Mouse (Mus musculus): ENCODE data around the gene Bin2.

Gene Bin2

GRCm38 (mm10) chr15:100669337-100669736 is at the start of gene Bin2:
Gene Bin2 (minus strand): TSS chr15:100669553.
- in situ Hi-C loops (cut with MboI, MseI) = no loop called here

DNA sequence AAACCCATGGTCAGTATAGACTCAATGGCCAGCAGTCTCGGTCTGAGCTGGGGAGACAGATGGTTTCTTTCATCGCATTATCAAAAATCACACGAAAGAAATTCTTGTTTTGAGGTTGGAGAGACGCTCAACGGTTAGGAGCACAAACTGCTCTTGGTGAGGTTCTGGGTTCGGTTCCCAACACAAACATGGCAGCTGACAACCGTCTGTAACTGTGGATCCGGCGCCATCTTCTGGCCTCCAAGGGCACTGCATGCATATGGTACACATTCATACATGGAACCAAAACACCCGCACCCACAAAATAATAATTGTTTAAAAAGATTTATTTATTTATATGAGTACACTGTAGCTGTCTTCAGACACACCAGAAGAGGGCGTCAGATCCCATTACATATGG is 49.2 kb upstream of the Bin2 start:
- in situ Hi-C loops (cut with MboI, MseI) = no loop called here

DNA sequence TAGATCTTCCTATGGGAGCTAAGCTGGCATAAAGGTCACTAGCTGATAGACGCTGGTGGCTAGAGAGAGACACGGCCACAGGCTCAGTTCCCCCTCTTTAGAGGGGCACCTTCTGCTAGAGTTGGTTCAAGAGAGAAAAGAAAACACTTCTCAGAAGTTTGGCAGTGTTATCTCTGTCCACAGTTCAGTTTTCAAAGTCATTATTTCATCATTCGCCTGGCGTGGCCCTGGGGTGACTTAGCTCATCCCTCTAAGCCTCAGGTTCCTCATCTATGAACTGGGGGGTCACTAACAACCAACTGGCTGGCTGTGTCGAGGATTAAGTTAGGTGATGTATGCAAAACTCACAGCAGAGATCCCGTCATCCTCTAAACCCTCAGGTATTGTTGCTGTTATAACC is 48.6 kb upstream of the Bin2 start:
- in situ Hi-C loops (cut with MboI, MseI) = no loop called here

GRCm38 (mm10) chr15:100715399-100715993 is 46.1 kb upstream of the Bin2 start:
- in situ Hi-C loops (cut with MboI, MseI) = no loop called here

DNA sequence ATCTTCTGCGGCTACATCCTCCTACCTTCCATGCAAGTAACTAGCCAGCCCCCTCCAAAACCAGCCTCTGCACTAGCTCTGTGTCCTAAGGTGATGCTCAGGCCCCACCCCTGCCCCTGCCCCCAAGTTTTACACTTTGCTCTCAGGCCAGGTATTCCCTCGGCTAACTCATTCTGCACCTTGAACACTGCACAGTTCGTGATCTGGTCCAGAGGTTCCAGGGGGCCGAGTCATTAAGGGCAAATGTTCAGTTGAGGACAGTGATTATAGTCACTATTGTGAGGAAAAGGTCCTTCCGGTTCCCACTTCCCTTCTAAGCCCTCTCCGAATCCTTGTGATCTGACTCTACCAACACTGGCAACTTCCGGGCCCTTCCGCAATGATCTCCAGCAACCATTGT is 45.1 kb upstream of the Bin2 start:
- in situ Hi-C loops (cut with MboI, MseI) = no loop called here

- in situ Hi-C loops (cut with MboI, MseI) = no loop called here
Observed at GRCm38 (mm10) chr15:100710838-100711237, 41.5 kb upstream of the Bin2 start.

- in situ Hi-C loops (cut with MboI, MseI) = no loop called here
Observed at GRCm38 (mm10) chr15:100708433-100709078, 39.2 kb upstream of the Bin2 start.

DNA sequence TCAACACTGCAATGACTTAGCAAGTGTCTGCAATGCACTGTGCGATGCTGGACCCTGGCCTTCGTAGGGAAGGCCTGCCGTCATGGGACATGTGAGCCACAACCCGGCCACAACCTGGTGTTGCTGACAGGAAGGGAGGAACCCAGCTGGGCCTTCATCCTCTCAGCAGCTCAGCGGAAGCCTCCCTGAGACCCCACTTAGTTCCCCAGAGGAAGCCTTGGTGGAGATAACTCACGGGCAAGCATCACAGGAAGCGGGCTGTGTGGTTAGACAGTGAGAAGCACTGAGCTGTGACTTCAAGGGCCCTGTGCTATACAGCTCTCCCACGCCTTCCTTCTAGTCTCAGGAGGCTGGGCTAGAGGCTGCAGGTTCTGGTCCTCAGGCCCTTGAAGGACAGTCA is 36.9 kb upstream of the Bin2 start:
- in situ Hi-C loops (cut with MboI, MseI) = no loop called here

- in situ Hi-C loops (cut with MboI, MseI) = no loop called here
Observed at GRCm38 (mm10) chr15:100705376-100705775, 36.0 kb upstream of the Bin2 start.

DNA sequence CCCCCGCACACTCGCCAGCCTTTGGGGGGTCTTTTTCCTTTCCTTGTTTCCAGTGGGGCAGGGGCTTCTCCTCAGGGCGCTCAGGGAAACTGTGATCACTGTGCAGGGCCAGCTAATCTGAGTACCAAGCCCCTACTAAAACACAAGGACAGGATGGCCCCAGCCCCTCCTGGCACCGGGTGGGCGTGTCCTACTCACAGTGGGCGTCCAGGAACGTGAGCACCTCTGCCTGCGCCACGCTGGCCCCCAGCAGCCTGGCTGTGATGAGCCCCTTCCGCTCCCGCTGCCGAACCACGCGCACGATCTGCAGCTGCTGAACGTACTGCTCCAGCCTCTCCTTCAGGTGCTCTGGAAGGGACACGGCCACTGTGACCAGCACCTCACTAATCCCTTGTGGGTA is 34.6 kb upstream of the Bin2 start:
- in situ Hi-C loops (cut with MboI, MseI) = no loop called here

DNA sequence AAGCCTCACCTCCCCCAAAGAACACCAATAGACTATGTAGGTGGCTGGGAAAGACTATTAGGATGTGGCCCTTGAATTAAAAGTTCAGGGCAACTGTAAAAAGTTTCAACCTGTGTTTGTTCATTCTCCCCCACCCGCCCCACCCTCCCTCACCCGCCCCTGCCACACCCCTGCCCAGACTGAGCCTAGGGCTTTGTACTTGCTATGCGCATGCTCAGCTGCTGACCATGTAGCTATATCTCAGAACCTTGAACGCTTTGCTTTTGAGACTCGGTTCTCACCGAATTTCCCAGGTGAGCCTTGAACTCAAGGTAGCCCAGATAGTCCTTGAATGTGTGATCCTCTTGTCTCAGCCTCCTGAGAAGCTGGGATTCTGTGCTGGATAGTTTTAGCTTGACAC is 32.5 kb upstream of the Bin2 start:
- in situ Hi-C loops (cut with MboI, MseI) = no loop called here

DNA sequence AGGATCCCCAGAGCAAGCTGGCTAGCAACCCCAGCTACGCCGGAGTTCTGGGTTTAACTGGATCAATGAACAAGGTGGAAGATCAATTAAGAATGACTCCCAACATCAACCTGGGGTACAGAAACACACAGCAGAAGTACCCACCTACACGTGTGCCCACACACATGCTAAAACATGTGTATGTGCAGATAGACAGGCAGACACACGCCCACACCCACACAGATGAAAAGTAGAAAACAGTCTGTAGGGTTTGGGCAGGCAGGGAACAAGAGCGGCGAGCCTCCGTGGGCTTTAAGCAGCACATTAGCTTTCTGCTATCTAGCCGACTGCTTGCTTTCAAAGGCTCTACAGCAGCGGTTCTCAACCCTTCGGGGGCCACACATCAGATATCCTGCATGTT is 31.8 kb upstream of the Bin2 start:
- in situ Hi-C loops (cut with MboI, MseI) = no loop called here

- in situ Hi-C loops (cut with MboI, MseI) = no loop called here
Observed at GRCm38 (mm10) chr15:100700424-100700823, 31.1 kb upstream of the Bin2 start.

DNA sequence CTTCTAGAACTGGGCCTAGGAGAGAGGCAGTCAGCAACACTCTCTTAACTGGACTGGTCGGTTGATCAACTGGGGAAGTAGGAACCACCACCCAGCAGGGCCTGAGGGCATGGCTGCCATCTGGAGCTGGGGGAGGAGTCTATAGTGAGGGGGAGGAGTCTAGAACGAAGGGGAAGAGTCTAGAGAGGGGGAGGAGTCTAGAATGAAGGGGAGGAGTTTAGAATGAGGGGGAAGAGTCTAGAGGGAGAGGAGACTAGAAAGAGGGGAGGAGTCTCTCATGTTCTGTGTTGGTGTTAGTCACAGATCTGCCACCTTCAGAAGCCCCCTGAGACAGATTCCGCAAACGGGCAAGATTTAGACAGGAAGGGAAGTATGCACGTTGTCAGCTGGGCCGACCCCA is 30.0 kb upstream of the Bin2 start:
- in situ Hi-C loops (cut with MboI, MseI) = no loop called here

GRCm38 (mm10) chr15:100698078-100698477 is 28.7 kb upstream of the Bin2 start:
- in situ Hi-C loops (cut with MboI, MseI) = no loop called here

GRCm38 (mm10) chr15:100694406-100694805 is 25.1 kb upstream of the Bin2 start:
- in situ Hi-C loops (cut with MboI, MseI) = no loop called here

DNA sequence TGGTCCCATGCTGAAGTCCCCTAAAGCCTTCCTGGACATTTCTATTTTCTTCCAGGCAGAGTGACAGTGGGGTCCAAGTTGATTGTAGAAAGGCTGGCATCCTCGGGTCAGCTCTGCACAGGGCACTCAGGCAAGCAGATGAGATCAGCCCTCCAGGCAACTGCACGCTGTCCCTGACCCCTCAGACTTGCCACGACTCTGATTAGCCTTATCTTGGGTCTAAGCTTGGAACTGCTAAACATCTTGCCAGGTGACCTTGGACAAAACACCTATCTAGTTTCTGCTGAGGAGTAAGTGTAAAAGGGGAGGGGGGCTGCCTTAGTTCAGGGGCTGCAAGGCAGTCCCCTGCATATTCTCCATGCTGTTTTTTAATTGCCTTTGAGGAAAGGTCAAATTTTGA is 22.6 kb upstream of the Bin2 start:
- in situ Hi-C loops (cut with MboI, MseI) = no loop called here

DNA sequence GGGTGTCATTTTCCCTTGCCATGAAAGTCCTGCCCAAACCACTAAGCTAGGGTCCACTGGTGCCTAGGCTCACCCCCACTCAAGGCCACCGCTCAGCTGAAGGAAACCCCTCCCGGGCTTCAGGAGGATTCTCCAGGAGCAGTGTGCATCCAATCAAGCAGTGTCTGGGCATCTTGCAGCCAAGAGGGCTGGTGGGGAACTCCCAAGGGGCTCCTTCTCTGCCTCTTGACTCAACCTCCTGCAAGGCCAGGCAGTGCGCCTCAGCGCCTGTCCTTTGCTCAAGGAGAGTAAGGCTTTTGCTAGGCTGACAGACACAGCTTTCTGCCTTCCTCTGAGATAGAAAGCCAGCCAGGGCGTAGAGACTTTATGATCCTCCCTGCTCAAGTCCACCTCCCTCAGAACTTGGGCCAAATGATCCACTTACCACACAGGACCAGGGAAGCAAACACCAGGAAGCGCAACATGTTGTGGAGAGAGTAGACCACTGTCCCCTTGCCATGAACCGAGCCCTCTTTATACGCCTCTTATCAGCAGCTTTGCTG is 18.1 kb upstream of the Bin2 start, which contains the start of gene Cela1:
Gene Cela1 (minus strand): TSS at position 492 of the 542 bp plus-strand sequence.
- in situ Hi-C loops (cut with MboI, MseI) = no loop called here

DNA sequence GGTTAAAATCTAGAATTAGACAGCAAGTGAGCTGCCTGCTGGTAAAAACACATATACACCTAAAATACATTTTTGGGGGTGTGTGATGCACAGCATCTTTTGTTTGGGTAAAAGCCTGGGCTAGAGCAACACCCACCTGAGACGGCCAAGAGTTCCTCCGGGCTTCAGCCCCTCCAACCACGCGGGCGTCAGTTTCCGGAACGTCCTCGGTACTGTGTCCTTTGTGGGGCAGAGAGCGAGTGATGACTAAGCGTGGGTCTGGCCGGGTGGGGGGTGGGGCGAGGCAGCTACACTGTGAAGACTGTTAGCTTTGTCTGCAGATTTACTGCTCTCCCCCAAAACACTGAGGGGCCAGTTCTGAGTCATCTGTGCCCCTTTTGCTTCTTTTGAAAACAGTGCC is 17.6 kb upstream of the Bin2 start:
- in situ Hi-C loops (cut with MboI, MseI) = no loop called here

DNA sequence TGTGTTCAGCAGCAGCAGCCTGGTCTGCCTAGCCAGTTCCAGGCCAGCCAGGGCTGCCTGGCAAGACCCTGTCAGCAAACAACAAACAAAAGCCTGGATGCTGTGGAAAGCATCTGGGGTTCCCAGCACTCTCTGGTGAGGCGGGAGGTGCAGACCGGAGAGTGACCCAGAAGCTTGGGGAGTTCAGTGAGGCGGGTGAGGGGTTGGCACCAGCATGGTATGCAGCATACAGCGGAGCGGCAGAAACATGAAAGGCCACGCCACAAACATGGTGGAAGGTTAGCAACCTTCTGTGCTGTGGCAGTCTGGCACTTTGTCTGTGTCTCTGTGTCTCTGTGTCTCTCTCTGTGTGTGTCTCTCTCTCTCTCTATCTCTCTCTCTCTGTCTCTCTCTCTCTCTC is 17.1 kb upstream of the Bin2 start:
- in situ Hi-C loops (cut with MboI, MseI) = no loop called here

DNA sequence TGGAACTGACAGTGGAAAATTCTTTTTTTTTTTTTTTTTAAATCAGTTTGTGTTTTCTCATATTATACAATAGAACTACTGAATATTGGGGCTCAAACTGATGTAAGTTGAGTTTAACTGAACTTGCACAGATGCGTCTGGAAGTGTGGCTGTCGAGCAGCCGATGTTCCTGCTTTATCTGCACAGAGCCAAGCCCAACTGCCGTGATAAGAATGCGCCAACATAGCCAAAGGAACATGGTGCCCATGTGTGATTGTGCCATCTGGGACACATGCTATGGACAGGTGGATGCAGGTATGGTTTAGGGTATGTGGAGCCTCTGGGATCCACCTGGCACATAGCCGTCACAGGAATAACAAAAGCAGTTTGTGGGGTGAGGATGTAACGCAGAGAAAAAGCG is 16.5 kb upstream of the Bin2 start:
- in situ Hi-C loops (cut with MboI, MseI) = no loop called here

DNA sequence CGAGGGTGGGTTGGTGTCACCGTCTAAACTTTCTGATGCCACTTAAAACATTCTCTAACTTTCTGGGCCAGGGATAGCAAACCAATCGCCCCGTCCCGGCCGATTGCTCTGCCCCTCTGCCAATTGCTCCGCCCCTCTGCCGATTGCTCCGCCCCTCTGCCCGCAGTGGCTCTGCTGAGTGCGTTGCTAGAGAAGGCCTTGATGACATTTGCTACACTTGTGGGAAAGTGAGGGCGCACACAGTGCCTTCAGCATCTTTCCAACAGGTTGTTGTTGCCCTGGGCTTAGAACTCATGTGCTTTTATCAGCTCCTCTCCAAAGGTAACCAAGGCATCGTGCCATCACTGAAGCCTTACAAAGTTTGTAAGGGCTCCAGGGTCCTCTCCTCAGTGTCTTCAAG is 15.9 kb upstream of the Bin2 start:
- in situ Hi-C loops (cut with MboI, MseI) = no loop called here

- in situ Hi-C loops (cut with MboI, MseI) = loop anchor here (5.0 kb wide), 1 partner anchor 62 kb away; no protein-coding TSS in a partner anchor
Observed at GRCm38 (mm10) chr15:100684450-100684849, 15.1 kb upstream of the Bin2 start.
